Mouse (Mus musculus): Measurements from ENCODE around the gene Klk4. TPM values are rescaled to one million over a fixed set of nuclear protein-coding genes. Genes with fewer than 3 reads are reported as not detected.

Gene Klk4
- polyA plus RNA-seq, 1 experiment from 2014 or later: not detected

DNA sequence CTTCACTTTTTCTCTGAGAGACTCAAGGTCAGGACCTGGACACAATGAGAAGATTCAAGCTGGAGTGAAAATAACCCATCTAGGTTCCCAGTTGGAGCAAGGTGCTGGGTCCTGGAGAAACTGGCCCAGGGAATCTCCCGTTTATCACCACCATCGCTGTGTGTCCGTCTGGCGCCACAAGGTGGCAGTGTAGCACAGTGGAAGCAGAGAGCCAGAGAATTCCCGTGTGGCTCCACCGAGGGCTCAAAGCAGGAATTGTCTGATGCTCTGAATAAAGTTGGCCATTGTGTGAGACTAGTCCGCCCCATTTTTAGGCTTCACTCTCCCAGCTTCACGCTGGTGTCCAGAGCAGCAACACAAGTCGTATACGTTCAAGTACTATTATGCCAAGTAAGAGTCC, 7.7 kb upstream of the Klk4 start:
- Histone ChIP-seq H3K4me3 (ENCODE audit: low read length) (no peak overlapping the region), H3K4me2 (ENCODE audit: low read depth, low read length) (no peak overlapping the region), H3K9ac (ENCODE audit: low read length) (no peak overlapping the region), H3K4me1 (replicated peaks; ENCODE audit: control insufficient read depth, insufficient read depth, low read length) (no peaks in the 10 kb centered on the region), H3K36me3 (ENCODE audit: control insufficient read depth, insufficient read depth, low read length) (no peaks in the 10 kb centered on the region), H3K9me3 (ENCODE audit: control insufficient read depth, low read length) (no peaks in the 10 kb centered on the region), H3K27ac (ENCODE audit: low read length) (no peak overlapping the region), H3K27me3 (ENCODE audit: control insufficient read depth, insufficient read depth, low read depth, low read length) (no peaks in the 10 kb centered on the region)
- no peak for ATAC-seq (ENCODE audit: low read depth)
- WGBS: 7% methylated on average over 10 of the region's 10 CpGs

DNA sequence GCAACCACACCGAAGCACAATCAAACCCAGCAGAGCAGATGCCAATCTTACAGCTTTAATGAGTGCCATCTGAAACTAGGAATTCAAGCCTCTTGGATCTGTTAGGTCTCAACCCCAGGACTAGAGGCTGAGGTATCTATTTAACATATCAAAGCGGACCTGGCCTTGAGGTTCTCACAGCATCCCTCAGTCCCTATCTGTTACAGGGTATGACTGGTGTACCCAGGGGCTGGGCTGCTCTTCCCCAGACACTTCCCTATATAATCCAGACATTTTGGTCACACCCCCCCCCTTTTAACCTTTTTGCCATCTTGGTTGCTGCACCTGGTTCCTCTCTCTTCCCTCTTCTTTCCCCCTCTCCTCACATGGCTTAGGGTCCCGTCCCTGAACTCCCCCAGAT, 7.3 kb upstream of the Klk4 start:
- no peak for ATAC-seq (ENCODE audit: low read depth)
- H3K27ac ChIP-seq (ENCODE audit: low read length): no peak overlapping the region
- no peaks in the 10 kb centered on the region for H3K4me1 ChIP-seq (replicated peaks; ENCODE audit: control insufficient read depth, insufficient read depth, low read length)
- H3K9me3 ChIP-seq (ENCODE audit: control insufficient read depth, low read length): no peaks in the 10 kb centered on the region
- no peak overlapping the region for H3K4me3 ChIP-seq (ENCODE audit: low read length)
- no peaks in the 10 kb centered on the region for H3K36me3 ChIP-seq (ENCODE audit: control insufficient read depth, insufficient read depth, low read length)
- no peaks in the 10 kb centered on the region for H3K27me3 ChIP-seq (ENCODE audit: control insufficient read depth, insufficient read depth, low read depth, low read length)
- 73% methylated on average over 3 of the region's 3 CpGs for WGBS
- H3K4me2 ChIP-seq (ENCODE audit: low read depth, low read length): no peak overlapping the region
- no peak overlapping the region for H3K9ac ChIP-seq (ENCODE audit: low read length)

DNA sequence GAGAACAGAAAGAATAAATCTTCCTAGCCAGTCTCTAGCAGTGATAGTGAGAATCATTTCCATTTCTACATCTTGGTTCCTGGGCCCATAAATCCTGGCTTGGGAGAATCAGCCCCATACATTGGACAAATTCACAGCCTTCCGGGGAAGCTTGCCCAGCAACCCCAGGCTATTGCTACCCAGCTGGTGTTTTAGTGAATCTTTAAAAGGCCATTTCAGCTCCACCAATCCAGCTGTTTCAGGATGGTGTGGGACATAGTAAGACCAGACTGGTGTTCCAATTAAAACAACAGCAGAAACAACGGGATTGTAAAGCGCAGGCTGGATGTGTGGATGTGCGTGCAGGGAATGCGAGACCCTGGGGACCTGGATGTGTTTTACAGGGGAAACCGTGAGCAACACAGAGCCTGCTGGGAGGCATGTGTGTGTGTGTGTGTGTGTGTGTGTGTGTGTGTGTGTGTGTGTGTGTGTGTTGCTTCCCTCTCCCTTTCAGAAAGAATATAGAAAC, 6.0 kb upstream of the Klk4 start:
- H3K27me3 ChIP-seq (ENCODE audit: control insufficient read depth, insufficient read depth, low read depth, low read length): no peaks in the 10 kb centered on the region
- H3K4me2 ChIP-seq (ENCODE audit: low read depth, low read length): no peak overlapping the region
- H3K9me3 ChIP-seq (ENCODE audit: control insufficient read depth, low read length): no peaks in the 10 kb centered on the region
- H3K4me3 ChIP-seq (ENCODE audit: low read length): no peak overlapping the region
- no peaks in the 10 kb centered on the region for H3K36me3 ChIP-seq (ENCODE audit: control insufficient read depth, insufficient read depth, low read length)
- H3K27ac ChIP-seq (ENCODE audit: low read length): no peak overlapping the region
- no peak overlapping the region for H3K9ac ChIP-seq (ENCODE audit: low read length)
- no peak for ATAC-seq (ENCODE audit: low read depth)
- no peaks in the 10 kb centered on the region for H3K4me1 ChIP-seq (replicated peaks; ENCODE audit: control insufficient read depth, insufficient read depth, low read length)
- WGBS: 82% methylated on average over 6 of the region's 6 CpGs

DNA sequence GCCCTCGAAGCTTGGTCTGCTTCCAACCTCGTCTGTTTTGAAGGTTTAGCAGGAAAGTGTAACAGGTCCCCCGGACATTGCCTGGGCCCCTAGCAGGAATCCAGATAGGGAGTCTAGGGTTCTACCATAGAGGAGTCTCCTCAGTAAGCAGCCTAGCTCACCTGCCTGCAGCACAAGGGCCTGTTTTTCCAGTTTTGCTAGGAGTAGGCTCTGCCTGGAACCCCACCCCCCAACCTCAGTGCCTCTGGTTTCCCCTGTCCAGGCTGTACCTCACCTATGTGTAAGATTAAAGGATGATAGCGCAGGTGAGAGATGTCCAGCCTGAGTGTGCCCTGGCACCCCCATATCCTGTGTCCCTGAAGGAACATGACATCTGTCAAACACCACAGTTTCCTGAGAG, 4.5 kb upstream of the Klk4 start:
- no peak overlapping the region for H3K4me2 ChIP-seq (ENCODE audit: low read depth, low read length)
- peak; percentile 73 for ATAC-seq (ENCODE audit: low read depth)
- 45% methylated on average over 4 of the region's 4 CpGs for WGBS
- H3K36me3 ChIP-seq (ENCODE audit: control insufficient read depth, insufficient read depth, low read length): no peaks in the 10 kb centered on the region
- H3K27ac ChIP-seq (ENCODE audit: low read length): no peak overlapping the region
- no peaks in the 10 kb centered on the region for H3K9me3 ChIP-seq (ENCODE audit: control insufficient read depth, low read length)
- H3K27me3 ChIP-seq (ENCODE audit: control insufficient read depth, insufficient read depth, low read depth, low read length): no peaks in the 10 kb centered on the region
- no peak overlapping the region for H3K9ac ChIP-seq (ENCODE audit: low read length)
- no peaks in the 10 kb centered on the region for H3K4me1 ChIP-seq (replicated peaks; ENCODE audit: control insufficient read depth, insufficient read depth, low read length)
- H3K4me3 ChIP-seq (ENCODE audit: low read length): no peak overlapping the region

DNA sequence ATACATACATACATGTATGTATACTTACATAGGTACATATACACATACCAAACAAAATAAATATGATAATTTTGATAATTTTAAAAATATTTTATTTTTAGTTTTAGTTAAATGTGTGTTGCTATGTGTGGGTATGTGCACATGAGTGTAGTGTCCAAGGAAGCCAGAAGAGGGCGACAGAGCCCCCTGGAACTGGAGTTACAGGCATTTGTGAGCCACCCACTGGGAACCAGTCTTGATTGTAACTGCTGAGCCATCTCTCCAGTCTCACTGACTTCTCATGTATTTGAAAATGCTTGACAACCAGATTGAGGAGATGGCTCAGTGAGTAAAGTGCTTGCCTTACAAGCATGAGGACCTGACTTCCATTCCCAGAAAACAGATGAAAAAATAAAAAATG, 2.7 kb upstream of the Klk4 start:
- Histone ChIP-seq H3K9me3 (ENCODE audit: control insufficient read depth, low read length) (no peaks in the 10 kb centered on the region), H3K4me2 (ENCODE audit: low read depth, low read length) (no peak overlapping the region), H3K27me3 (ENCODE audit: control insufficient read depth, insufficient read depth, low read depth, low read length) (no peaks in the 10 kb centered on the region), H3K27ac (ENCODE audit: low read length) (no peak overlapping the region), H3K4me3 (ENCODE audit: low read length) (no peak overlapping the region), H3K36me3 (ENCODE audit: control insufficient read depth, insufficient read depth, low read length) (no peaks in the 10 kb centered on the region), H3K4me1 (replicated peaks; ENCODE audit: control insufficient read depth, insufficient read depth, low read length) (no peaks in the 10 kb centered on the region), H3K9ac (ENCODE audit: low read length) (no peak overlapping the region)
- 39% methylated on average over 1 of the region's 1 CpGs for WGBS
- ATAC-seq (ENCODE audit: low read depth): no peak

DNA sequence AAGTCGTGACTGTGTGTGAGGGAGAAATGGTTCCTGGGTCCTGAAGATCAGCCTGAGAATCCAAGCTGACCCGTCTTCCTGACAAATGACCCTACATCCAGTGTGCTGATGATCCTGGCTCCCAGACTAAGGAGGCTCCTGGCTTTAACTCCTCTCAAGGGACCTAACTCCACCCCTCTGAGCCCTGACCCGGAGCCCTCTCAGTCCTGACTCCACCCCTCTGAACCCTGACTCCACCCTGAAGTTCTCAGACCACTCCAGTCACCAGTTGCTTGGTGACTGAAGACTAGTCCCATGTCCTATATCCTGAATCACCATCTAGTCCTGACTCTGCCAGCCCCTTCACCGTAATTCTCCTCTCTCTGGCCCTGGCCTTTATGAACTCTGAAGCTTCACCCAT, 1.4 kb downstream of the Klk4 start:
- H3K4me1 ChIP-seq (replicated peaks; ENCODE audit: control insufficient read depth, insufficient read depth, low read length): no peaks in the 10 kb centered on the region
- no peak overlapping the region for H3K9ac ChIP-seq (ENCODE audit: low read length)
- WGBS: 21% methylated on average over 4 of the region's 4 CpGs

DNA sequence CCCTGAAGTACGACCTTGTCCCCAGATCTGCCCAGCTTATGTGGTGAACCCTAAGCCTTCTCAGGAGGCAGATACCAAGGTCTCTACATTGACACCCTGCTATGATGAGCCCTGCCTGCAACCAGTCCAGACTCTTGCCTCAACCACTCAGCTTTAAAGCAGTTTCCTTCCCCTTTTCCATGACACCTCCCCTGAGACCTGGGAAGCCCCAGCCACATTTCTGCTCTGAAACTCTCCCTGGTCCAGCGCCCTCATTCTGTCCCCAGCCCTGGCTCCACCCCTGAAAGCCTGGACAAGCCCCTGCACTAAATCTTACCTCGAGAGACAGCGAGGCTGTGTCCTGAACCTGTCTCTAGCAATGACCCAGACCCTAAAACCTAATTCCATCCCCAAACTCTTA, 1.9 kb downstream of the Klk4 start:
- H3K4me3 ChIP-seq (ENCODE audit: low read length): no peak overlapping the region
- H3K27ac ChIP-seq (ENCODE audit: low read length): no peak overlapping the region
- H3K4me1 ChIP-seq (replicated peaks; ENCODE audit: control insufficient read depth, insufficient read depth, low read length): no peaks in the 10 kb centered on the region
- no peak for ATAC-seq (ENCODE audit: low read depth)
- WGBS: 23% methylated on average over 4 of the region's 4 CpGs
- H3K36me3 ChIP-seq (ENCODE audit: control insufficient read depth, insufficient read depth, low read length): no peaks in the 10 kb centered on the region
- no peaks in the 10 kb centered on the region for H3K27me3 ChIP-seq (ENCODE audit: control insufficient read depth, insufficient read depth, low read depth, low read length)
- no peak overlapping the region for H3K4me2 ChIP-seq (ENCODE audit: low read depth, low read length)
- H3K9me3 ChIP-seq (ENCODE audit: control insufficient read depth, low read length): no peaks in the 10 kb centered on the region
- no peak overlapping the region for H3K9ac ChIP-seq (ENCODE audit: low read length)

More for the DNA sequence above, 1.4 kb downstream of the Klk4 start:
- H3K4me2 ChIP-seq (ENCODE audit: low read depth, low read length): no peak overlapping the region
- no peaks in the 10 kb centered on the region for H3K9me3 ChIP-seq (ENCODE audit: control insufficient read depth, low read length)
- no peaks in the 10 kb centered on the region for H3K36me3 ChIP-seq (ENCODE audit: control insufficient read depth, insufficient read depth, low read length)
- no peak overlapping the region for H3K27ac ChIP-seq (ENCODE audit: low read length)
- no peak for ATAC-seq (ENCODE audit: low read depth)
- no peaks in the 10 kb centered on the region for H3K27me3 ChIP-seq (ENCODE audit: control insufficient read depth, insufficient read depth, low read depth, low read length)
- no peak overlapping the region for H3K4me3 ChIP-seq (ENCODE audit: low read length)

DNA sequence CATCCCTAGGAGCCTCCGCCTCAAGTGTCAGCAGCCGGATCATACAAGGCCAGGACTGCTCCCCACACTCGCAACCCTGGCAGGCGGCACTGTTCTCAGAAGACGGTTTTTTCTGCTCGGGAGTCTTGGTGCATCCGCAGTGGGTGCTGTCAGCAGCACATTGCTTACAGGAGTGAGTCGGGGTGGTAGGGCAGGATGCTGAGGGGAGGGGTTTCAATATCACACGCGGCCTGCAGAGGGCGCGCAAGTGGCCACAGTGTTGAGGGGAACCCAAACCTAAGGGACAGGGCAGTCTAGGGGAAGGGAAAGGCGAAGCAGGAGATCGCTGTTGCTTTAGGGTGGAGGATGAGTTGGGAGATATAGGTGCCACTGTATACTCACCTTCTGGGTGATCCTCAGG, 2.6 kb downstream of the Klk4 start:
- H3K4me3 ChIP-seq (ENCODE audit: low read length): no peak overlapping the region
- 9% methylated on average over 14 of the region's 14 CpGs for WGBS
- no peak overlapping the region for H3K9ac ChIP-seq (ENCODE audit: low read length)
- no peak overlapping the region; the same call in 1 of the 2 replicates for H3K4me2 ChIP-seq (ENCODE audit: low read depth, low read length)
- H3K27me3 ChIP-seq (ENCODE audit: control insufficient read depth, insufficient read depth, low read depth, low read length): no peaks in the 10 kb centered on the region
- H3K36me3 ChIP-seq (ENCODE audit: control insufficient read depth, insufficient read depth, low read length): no peaks in the 10 kb centered on the region
- no peaks in the 10 kb centered on the region for H3K9me3 ChIP-seq (ENCODE audit: control insufficient read depth, low read length)
- no peaks in the 10 kb centered on the region for H3K4me1 ChIP-seq (replicated peaks; ENCODE audit: control insufficient read depth, insufficient read depth, low read length)
- ATAC-seq (ENCODE audit: low read depth): peak; percentile 61
- H3K27ac ChIP-seq (ENCODE audit: low read length): no peak overlapping the region

DNA sequence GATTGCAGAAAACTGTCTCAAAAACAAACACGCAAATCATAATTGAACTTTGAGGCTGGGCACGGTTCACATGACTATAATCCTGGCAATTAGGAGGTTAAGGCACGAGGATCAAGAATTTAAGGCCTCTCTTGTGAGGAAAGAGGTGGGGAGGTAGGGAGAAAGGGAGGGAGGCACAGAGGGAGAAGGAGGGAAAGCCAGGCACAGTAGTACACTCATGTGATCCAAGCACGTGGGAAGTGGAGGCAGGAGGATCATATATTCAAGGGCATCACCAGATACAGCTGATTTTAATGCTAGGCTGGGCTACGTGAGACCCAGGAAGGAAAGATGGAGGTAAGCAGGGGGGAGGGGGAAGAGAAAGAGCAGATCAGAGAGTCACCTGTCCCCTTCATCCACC, 10.4 kb downstream of the Klk4 start:
- Histone ChIP-seq H3K9me3 (ENCODE audit: control insufficient read depth, low read length) (no peaks in the 10 kb centered on the region), H3K4me1 (replicated peaks; ENCODE audit: control insufficient read depth, insufficient read depth, low read length) (no peaks in the 10 kb centered on the region), H3K27me3 (ENCODE audit: control insufficient read depth, insufficient read depth, low read depth, low read length) (no peaks in the 10 kb centered on the region), H3K9ac (ENCODE audit: low read length) (no peak overlapping the region), H3K4me3 (ENCODE audit: low read length) (no peak overlapping the region), H3K36me3 (ENCODE audit: control insufficient read depth, insufficient read depth, low read length) (no peaks in the 10 kb centered on the region), H3K27ac (ENCODE audit: low read length) (no peak overlapping the region), H3K4me2 (ENCODE audit: low read depth, low read length) (no peak overlapping the region)
- no peak for ATAC-seq (ENCODE audit: low read depth)
- WGBS: 51% methylated on average over 5 of the region's 5 CpGs

DNA sequence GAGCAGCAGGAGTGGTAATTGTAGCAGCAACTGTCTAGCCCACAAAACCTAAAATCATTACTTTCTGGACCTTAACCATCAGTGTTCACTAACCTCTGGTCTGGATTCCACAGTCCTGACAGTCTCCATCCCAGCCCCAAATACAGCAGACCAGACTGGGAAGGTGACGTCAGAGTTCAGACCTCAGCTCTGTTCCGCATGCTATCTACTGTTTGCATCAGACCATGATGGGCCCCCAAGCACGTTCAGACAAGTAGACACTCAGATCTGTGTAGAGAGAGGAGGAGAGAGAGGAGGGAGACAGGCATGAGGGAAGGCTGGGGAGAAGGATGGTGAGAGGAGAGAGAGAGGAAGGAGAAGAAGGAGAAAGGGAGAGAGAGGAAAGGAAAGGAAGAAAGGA, 10.8 kb downstream of the Klk4 start:
- no peak for ATAC-seq (ENCODE audit: low read depth)
- Histone ChIP-seq H3K4me2 (ENCODE audit: low read depth, low read length) (no peak overlapping the region), H3K4me3 (ENCODE audit: low read length) (no peak overlapping the region), H3K36me3 (ENCODE audit: control insufficient read depth, insufficient read depth, low read length) (no peaks in the 10 kb centered on the region), H3K4me1 (replicated peaks; ENCODE audit: control insufficient read depth, insufficient read depth, low read length) (no peaks in the 10 kb centered on the region), H3K27ac (ENCODE audit: low read length) (no peak overlapping the region), H3K27me3 (ENCODE audit: control insufficient read depth, insufficient read depth, low read depth, low read length) (no peaks in the 10 kb centered on the region), H3K9me3 (ENCODE audit: control insufficient read depth, low read length) (no peaks in the 10 kb centered on the region), H3K9ac (ENCODE audit: low read length) (no peak overlapping the region)
- 30% methylated on average over 3 of the region's 3 CpGs for WGBS

Measured in lung, embryonic 16.5 days (tissue).